Mouse (Mus musculus): ENCODE results near the gene Rab3c.

Gene Rab3c

GRCm38 (mm10) chr13:110093720-110094685 lies 186.8 kb downstream of the Rab3c start:
- in situ Hi-C loops (cut with MboI, MseI) = no loop called here

- in situ Hi-C loops (cut with MboI, MseI) = no loop called here
Observed at GRCm38 (mm10) chr13:110083961-110084360, 196.8 kb downstream of the Rab3c start.

DNA sequence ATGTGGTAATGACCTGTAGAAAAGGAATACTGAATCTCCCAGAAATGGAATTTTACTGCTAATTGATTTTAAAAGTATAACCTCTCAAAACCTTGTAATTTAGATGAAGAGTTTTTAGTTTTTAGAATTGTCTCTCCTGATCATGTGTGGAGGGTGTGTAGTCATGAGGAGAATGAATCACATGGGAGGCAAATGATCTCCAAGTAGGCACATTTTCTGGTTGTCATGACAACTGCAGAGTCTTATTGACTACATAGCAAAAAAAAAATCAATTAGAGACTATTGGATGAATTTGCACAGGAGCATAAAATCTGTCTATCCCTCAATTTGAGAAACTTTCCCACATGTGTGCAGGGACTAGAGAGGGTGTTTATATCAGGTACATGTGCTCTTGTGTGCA lies 199.6 kb downstream of the Rab3c start:
- in situ Hi-C loops (cut with MboI, MseI) = no loop called here

GRCm38 (mm10) chr13:110075587-110075986 lies 205.2 kb downstream of the Rab3c start:
- in situ Hi-C loops (cut with MboI, MseI) = no loop called here

GRCm38 (mm10) chr13:110074180-110074579 lies 206.6 kb downstream of the Rab3c start:
- in situ Hi-C loops (cut with MboI, MseI) = no loop called here

DNA sequence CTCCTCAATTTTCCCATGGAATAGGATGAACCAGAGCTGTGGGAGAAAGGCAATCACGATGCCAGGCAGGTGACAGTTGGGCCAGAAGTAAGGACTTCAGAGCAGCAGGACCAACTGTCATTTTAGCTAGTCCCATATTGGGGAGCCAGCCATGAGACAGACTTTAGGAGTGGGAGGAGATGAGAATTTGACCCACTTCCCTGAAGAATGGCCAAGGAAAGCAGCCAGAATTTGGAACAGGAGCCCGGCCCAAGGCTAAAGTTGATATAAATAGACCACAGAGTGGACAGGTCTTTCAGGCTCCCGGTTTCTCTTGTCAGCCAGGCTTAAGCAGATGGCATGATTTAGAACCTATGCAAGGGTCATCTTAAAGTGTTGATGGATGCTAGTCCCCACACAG lies 213.6 kb downstream of the Rab3c start:
- in situ Hi-C loops (cut with MboI, MseI) = no loop called here

DNA sequence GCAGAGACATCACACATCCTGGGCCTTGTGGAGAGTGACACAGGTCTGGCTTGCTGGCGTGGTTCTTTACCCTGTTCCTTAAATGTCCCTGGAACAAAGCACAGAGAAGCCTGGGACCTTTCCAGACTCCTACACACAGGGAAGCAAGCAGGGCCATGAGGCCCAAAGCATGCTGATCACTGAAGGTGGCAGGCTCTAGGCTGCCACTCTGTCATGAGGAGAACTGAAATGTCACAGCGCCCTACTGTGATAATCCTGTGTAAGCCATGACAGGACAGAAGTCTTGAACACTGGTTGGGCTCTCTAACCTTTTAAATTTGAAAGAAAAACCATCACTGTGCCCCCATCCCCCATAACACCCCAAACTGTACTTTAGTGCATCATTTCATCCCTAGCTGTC lies 214.1 kb downstream of the Rab3c start:
- in situ Hi-C loops (cut with MboI, MseI) = no loop called here

DNA sequence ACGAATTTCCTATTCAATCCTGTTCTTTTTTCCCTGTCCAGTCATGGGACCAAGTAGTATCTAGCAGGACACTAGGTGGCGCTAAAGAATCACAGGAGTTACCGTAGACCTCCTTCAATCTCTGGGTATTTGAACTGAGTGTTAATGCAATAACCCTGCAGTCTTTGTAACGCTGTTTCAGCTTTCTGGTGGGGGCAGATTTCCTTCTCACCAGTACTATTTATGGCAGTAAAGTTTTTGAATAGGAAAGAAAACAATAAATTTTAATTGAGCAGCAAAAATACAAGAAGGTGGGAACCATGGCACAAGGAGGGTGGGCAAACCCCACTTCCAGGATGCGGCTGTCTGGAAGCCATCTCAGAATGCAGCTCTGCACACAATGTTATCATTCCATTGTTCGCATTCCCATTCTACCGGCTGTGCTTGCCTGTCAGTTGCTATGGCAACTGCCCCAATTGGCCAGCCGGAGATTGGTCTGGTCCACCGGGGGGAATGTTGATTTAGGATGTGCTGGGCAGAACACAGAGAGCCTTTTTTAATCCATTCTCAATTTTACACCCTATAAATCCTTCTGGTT lies 217.9 kb downstream of the Rab3c start:
- in situ Hi-C loops (cut with MboI, MseI) = loop anchor here (5.0 kb wide), 1 partner anchor 304 kb away; no protein-coding TSS in a partner anchor

DNA sequence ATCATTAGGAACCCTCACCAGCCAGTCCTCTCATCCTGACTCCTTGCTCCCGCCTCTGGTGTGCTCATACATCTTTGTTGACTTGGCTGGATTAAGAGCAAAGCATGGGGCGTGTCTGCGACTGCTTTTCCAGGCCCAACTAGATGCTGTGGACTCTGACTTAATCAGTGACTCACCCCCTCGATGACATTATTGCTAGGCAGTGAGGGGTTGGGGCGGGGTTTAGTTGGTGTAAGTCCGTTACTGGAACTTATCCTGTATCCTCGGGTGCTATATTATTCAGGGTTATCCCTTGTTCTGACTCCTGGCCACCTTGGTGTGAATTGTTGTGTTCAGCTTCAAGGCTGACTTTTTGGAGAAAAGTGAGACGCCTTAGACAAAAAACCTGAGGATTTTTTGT lies 218.5 kb downstream of the Rab3c start:
- in situ Hi-C loops (cut with MboI, MseI) = loop anchor here (5.0 kb wide), 1 partner anchor 305 kb away; no protein-coding TSS in a partner anchor

GRCm38 (mm10) chr13:110054538-110054937 lies 226.3 kb downstream of the Rab3c start:
- in situ Hi-C loops (cut with MboI, MseI) = no loop called here

DNA sequence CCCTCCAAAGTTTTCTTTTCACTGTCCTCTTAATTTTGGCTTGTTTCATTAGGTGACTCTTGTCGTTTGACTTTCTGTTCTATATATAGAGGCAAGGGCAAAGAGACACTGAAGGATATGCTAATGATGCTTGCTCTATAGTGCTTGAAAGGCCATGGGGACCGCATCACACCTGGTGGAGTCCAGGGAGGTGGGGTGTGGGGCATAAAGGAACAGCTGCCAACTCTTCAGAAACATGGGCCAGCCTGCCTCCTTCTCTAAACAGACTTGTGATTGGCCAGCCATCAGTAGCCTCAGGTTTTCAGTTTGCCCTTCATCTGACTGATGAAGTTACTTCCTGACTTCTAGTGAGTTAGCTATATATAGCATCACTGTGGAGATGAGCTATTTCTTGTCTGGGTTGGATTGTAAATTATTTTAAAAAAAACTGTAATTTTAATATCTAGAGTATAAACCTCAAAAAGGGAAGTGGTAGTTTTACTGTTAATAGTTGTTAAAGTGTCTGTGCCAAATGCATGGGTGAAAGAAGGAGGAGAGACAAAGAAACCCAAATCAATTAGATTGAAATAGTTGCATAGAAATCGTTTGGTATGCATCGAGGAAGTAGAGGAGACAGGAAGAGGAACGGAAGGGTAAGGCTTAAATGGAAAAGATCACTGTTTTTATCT lies 231.9 kb downstream of the Rab3c start:
- in situ Hi-C loops (cut with MboI, MseI) = no loop called here

GRCm38 (mm10) chr13:110044418-110044817 lies 236.4 kb downstream of the Rab3c start:
- in situ Hi-C loops (cut with MboI, MseI) = no loop called here

DNA sequence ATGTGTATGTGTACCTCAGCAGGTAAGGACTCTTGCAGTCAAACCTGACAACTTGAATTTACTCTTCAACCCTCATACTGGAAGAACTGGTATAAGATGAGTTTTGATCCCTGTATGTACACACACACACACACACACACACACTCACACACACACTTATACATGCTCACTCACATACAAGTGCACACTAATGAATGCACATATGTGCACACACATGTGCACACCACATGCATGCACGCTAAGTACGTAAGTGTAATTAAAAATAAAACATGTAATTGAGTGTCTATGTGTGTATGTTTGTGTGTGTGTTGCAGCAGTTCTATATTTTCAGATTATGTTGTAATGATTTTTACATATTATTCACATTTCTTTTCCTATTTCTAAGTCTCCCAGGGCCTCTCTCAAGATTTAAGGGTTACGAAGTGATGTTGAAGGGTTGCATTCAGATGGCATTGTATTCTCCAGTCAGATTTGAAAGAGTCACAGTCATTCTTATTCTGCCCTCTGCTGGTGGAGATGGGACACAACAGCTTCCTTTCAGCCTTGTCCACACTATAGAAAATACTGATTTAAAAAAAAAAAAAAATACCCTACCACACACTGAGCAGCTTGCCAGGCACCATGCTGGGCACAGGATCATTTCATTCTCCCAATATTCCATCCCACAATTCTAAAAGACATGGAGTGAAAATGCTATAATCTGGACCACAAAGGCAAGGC lies 240.9 kb downstream of the Rab3c start:
- in situ Hi-C loops (cut with MboI, MseI) = no loop called here

DNA sequence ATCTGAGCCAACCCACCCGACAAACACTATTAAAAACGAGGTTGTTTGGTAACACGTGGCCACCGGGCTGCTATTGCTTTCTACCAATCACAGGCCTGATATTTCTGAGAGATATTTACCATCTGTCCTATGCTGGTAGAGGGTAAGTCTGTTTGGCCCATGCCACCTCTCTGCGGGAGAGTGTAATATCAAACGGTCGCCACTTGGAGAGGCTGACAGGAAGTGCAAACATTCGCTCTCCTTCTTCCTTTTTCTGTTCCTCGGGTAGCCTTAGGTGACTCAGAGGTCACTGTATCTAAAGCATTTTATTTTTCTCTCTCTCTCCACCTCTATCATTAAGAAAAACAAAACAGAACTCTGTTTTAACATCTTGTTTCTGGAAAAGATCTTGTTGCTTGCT lies 241.6 kb downstream of the Rab3c start:
- in situ Hi-C loops (cut with MboI, MseI) = no loop called here

- in situ Hi-C loops (cut with MboI, MseI) = no loop called here
Observed at GRCm38 (mm10) chr13:110038521-110038920, 242.3 kb downstream of the Rab3c start.

DNA sequence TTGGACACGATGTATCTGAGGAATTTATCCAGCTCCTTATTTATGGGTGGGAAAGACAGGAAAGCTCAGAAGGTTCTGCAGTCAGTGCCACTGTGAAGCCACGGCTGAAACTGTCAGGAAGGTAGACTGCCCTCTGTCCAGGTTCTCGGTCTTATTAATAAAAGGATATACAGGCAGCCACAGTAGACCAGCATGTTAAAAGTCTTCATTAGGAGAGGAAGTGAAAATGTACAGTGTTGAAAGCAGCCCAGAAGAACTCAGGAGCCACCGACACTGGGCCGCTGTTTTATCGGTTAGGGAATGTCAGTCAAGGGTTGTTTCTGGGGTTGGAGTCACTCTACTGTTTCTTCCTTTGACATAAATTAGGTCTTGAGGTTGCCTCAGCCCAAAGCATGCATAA lies 245.9 kb downstream of the Rab3c start:
- in situ Hi-C loops (cut with MboI, MseI) = no loop called here

DNA sequence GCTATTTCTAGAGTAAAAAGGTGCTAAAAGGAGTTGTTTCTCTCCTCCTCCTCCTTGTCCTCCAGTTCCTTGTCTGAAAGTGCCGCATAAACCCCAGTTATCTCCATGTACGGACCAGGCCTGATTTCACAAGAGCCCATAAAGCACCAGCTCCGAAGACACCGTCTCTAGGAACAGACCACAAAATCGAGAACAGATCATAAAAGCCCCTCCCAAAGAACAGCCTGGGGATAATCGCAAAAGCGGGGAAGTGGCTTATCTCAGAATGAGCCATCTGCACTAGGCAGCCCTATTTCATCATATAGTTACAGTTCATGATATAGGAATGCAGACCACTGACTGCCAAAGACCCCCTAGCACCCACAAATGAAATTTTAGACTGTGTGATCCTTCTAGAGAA lies 246.8 kb downstream of the Rab3c start:
- in situ Hi-C loops (cut with MboI, MseI) = no loop called here

DNA sequence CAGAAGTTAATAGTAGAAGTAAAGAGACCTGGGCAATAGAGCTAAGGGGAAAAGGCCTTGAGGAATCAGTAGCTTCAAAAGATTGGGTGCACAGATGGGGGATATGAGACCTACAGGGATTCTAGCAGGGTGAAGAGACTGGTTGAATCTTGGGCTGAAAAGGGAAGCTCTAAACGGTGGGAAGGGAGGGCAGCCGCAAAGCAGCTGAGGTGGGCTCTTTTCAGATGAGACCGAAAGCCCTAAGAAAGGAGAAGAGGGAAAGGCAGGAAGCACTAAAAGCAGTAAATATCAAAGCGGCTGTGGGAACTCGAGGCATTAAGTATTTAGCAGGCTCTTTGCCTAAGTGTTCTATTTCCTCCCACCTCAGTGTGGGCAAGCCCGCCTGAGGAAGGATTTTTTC lies 248.9 kb downstream of the Rab3c start:
- in situ Hi-C loops (cut with MboI, MseI) = no loop called here

DNA sequence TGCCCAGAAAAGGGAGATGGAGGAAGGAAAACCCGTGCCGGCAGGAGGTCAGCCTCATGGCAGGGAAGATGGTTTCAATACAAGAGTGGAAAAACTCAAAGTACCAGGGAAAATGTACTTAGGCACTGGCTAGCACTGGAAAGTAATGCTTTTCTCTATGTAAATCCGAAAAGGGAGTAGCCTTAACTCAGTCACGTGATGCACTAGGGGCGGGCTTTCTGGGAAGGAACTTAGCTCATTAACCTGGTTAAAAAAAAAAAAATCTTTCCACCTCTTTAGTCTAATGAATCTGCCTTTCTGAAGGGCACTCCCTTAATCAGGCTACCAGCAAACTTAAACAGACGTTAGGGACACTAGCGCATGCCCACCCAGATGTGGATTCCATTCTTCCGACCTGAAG lies 249.7 kb downstream of the Rab3c start:
- in situ Hi-C loops (cut with MboI, MseI) = no loop called here

DNA sequence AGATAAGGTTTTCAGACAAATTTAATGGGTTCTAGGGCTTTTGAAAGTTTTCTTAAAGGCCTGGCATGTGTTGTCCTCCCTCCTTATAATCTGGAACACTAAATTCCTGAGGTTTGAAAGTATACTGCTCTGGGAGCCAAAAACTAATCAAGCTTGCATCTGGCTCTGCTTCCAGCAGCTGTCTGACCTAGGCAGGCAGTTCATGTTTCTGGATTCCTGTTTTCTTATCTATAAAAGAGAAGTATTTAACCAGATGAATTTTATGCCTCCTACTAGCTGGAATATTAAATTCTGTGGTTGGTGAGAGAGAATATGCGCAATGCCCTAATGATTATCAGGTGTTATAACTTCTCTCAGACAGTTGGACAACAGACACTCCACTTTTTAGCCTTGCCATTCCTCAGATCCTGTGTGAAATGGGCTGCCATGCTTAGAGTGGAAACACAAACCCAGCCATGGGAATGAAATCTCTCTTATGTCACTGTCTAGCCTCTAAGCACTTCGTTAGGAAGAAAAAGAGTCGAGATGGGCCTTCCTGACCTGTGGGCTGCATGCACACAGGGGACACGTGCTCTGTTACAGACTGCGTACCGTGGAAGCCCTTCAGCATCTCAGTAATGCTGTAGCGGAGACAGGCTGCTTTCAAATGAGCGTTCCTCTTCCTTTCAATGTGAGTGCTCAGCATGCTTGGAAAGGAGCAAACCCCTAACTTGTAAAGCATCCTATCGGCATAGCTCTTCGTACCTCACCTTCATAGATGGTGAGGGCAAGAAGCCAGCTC lies 256.2 kb downstream of the Rab3c start:
- in situ Hi-C loops (cut with MboI, MseI) = loop anchor here (25.0 kb wide), 1 partner anchor 787 kb away; no protein-coding TSS in a partner anchor

DNA sequence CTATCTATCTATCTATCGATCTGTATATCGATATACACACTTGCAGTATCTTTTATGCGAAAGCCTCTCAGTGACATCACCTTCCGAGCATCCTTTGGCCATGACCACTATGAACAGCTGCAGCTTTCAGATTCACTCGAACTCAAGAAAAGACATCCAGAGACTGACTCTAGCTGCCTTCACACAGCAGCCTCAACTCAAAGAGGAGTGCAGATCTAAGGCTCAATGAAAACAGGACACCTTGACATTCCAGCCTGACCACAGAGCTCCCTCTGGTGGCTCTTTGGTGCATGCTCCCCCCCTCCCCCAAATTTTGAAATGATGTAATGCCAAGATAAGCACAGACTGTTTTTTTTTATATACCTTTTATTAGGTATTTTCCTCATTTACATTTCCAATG lies 257.8 kb downstream of the Rab3c start:
- in situ Hi-C loops (cut with MboI, MseI) = loop anchor here (25.0 kb wide), 1 partner anchor 786 kb away; no protein-coding TSS in a partner anchor

Data from regulatory T cell (primary cell).